Mouse (Mus musculus) cortical plate, adult 2 months (tissue): ENCODE data around the gene Spaca6. TPM values are rescaled to one million over a fixed set of nuclear protein-coding genes. Genes with fewer than 3 reads are reported as not detected.
"Not testable (repeated sequence)": the region's sequence is repeated elsewhere in the genome, so short reads cannot be mapped to it uniquely, and the experiment has no call there.

Source experiments
- H3K27ac ChIP-seq: fragments of 200-500 bp; 2 replicates; pipeline ENCODE4 v1.5.1; 2012; ENCODE audit warnings: low read length, control low read depth, inconsistent platforms; ENCODE audit not compliant: insufficient read depth
- H3K4me1 ChIP-seq: fragments of 200-500 bp; 2 replicates; pipeline ENCODE4 v1.6.1; 2011; ENCODE audit warnings: low read length; ENCODE audit not compliant: control insufficient read depth, insufficient read depth
- H3K4me3 ChIP-seq: fragments of 200-500 bp; 2 replicates; pipeline ENCODE4 v1.5.1; 2011; ENCODE audit warnings: mild to moderate bottlenecking, low read length, control low read depth; ENCODE audit not compliant: insufficient read depth
- CTCF ChIP-seq: fragments of 200-500 bp; IDR thresholded peaks from 2 replicates; pipeline ENCODE4 v1.5.1; 2011; ENCODE audit warnings: mild to moderate bottlenecking, control low read depth, low read length; ENCODE audit not compliant: insufficient read depth; ENCODE audit errors: extremely low read depth
- POLR2A ChIP-seq: fragments of 200-500 bp; IDR thresholded peaks from 2 replicates; pipeline ENCODE4 v1.6.1; 2011; ENCODE audit warnings: mild to moderate bottlenecking, low read length, control low read depth; ENCODE audit not compliant: insufficient read depth; ENCODE audit errors: extremely low read depth
- polyA plus RNA-seq: library from polyadenylated mRNA; depleted of rRNA; stranded (reverse); fragments of >200 nt; gene quantifications from 2 replicates; pipeline ENCODE4 v1.2.3, GENCODE M21; 2012

Spaca6 gene
- polyA plus RNA-seq, 1 experiment: 92.5 TPM

DNA sequence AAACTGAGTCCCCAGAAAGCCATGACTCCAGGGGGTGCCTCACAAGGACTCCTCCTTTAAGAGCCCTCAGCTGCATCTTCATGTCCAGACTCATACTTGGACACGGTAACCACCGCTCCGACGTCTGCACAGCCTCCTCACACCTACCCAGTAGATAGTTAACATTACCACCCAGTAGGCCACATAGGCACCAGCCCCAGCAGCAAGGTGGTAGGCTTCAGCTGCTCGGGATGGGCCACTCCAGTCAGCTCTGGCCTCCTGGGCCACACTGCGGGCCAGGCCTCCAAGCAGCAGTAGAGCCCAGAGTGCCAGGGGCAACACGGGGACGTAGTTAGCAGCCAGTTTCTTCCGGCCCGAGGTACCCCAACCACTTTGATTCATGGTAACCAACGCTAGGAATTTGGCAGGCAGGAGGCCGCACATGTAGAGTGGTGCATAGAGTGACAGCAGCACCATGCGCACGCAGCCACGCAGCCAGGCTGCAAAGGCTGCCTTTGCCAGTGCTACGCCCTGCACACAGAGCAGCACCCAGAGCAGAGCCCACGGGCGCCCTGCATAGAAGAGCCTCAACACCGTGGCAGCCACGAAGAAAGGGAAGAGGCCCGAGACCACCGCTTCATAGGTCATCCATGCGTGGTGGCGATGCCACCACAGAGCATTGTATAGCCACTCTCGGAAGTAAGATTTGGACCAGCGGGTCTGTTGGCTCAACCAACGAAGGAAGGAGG is 16.7 kb downstream of the Spaca6 start:
- no peak overlapping the region for H3K4me3 ChIP-seq
- no peaks in the 10 kb centered on the region for H3K4me1 ChIP-seq
- H3K27ac ChIP-seq: no peak overlapping the region
- TF ChIP-seq CTCF (no peak), POLR2A (no peak)

GRCm38 (mm10) chr17:17844606-17845005 is 17.6 kb downstream of the Spaca6 start:
- not testable (repeated sequence) for H3K4me1 ChIP-seq, H3K27ac ChIP-seq, H3K4me3 ChIP-seq

GRCm38 (mm10) chr17:17845187-17846027 is 18.4 kb downstream of the Spaca6 start:
- TF ChIP-seq CTCF (no peak), POLR2A (no peak)
- no peak overlapping the region for H3K4me3 ChIP-seq
- H3K27ac ChIP-seq: no peak overlapping the region
- no peaks in the 10 kb centered on the region for H3K4me1 ChIP-seq

- Histone ChIP-seq H3K27ac (no peak overlapping the region), H3K4me1 (no peaks in the 10 kb centered on the region), H3K4me3 (no peak overlapping the region)
- no peak for TF ChIP-seq CTCF
- TF ChIP-seq POLR2A: no peak
Measured at GRCm38 (mm10) chr17:17848988-17849387, 22.0 kb downstream of the Spaca6 start.

- H3K27ac ChIP-seq: no peak overlapping the region; the same call in 1 of the 2 replicates
- TF ChIP-seq POLR2A: no peak
- TF ChIP-seq CTCF: no peak
- H3K4me1 ChIP-seq: no peaks in the 10 kb centered on the region
- H3K4me3 ChIP-seq: peak overlapping the region; percentile 80
Measured at GRCm38 (mm10) chr17:17849906-17850712, 23.2 kb downstream of the Spaca6 start.

- no peak within 1 kb of the TSS for H3K27ac ChIP-seq
- no peaks in the 10 kb centered on the region for H3K4me1 ChIP-seq
- no peak within 1 kb of the TSS for H3K4me3 ChIP-seq
- TF ChIP-seq CTCF (no peak), POLR2A (no peak)
Measured at GRCm38 (mm10) chr17:17855064-17855838, 28.3 kb downstream of the Spaca6 start, which contains the start of gene Has1. Gene Has1 (minus strand): TSS chr17:17855205.

DNA sequence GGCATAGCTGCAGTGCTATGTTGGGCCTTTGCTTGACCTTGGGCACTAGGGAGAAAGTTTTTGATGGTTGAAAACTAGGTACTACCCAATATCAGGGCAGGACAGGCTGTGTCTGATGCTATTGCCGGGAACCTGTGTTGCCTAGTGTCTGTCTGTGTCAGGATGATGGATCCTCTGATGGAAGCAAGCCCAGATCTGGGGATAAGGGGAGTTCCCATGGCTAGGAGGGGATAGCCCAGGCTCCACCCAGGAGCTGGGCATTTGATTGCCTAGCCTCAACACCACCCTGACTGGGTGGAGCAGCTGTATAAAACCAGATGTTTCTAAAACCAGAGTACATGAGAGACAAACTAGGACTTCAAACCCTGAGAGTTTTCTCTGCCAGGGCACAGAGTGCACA is 29.7 kb downstream of the Spaca6 start:
- TF ChIP-seq CTCF: no peak
- TF ChIP-seq POLR2A: no peak
- H3K4me3 ChIP-seq: no peak overlapping the region
- no peaks in the 10 kb centered on the region for H3K4me1 ChIP-seq
- no peak overlapping the region for H3K27ac ChIP-seq

DNA sequence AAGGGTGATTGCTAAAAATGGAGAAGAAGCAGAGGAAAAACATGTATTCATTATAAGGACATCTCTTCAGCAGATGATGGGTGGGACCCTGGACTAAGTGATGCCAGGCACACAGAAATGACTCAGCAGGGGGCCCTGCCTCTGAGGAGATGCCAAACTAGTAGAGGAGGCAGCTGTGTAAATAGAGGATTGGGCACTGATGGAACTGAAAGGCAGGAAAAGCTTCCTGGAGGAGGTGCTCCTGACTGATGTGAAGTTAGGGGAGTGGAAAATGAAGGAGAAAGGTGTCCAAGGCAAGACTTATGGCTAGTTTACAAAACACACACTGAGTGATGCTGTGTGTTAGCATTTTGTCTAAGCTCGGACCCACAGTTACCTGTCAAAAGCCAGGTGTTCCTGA is 30.5 kb downstream of the Spaca6 start:
- TF ChIP-seq POLR2A (no peak), CTCF (no peak)
- Histone ChIP-seq H3K4me1 (no peaks in the 10 kb centered on the region), H3K27ac (no peak overlapping the region), H3K4me3 (no peak overlapping the region)

DNA sequence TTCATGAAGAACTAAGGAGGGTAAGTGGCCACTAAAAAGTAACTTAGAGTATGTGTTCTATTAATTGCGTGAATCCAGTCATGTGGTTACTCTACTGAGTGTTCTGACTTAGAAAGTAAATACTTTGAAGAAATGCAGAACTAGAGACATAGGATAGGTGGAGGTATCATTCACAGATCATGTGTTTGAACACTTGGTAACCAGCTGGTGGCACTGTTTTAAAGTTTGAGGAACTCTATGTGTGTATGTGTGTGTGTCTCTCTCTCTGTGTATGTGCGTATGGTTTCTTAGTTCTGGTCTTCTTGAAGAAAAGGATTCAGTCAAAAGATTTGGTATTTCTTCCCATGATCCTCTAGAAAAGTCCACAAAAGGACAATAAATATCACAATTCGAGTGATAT is 33.2 kb downstream of the Spaca6 start:
- Histone ChIP-seq H3K27ac (no peak overlapping the region), H3K4me3 (no peak overlapping the region), H3K4me1 (no peaks in the 10 kb centered on the region)
- TF ChIP-seq CTCF (no peak), POLR2A (no peak)
